Mouse (Mus musculus) C2C12 (cell line): ENCODE measurements around the gene Rai14. TPM values are rescaled to one million over a fixed set of nuclear protein-coding genes. Genes with fewer than 3 reads are reported as not detected.
A peak's percentile ranks its signal among the peaks of the same experiment; 100 is the strongest.

Experiments
- H3K27me3 ChIP-seq: one replicate; pipeline ENCODE4 v1.6.1; 2011; ENCODE audit not compliant: control insufficient read depth, insufficient read depth, insufficient read length
- H3K36me3 ChIP-seq: one replicate; pipeline ENCODE4 v1.6.1; 2011; ENCODE audit not compliant: control insufficient read depth, insufficient read depth
- H3K4me3 ChIP-seq: one replicate; pipeline ENCODE4 v1.5.1; 2011; ENCODE audit warnings: mild to moderate bottlenecking, control low read depth; ENCODE audit not compliant: poor library complexity, insufficient read depth, severe bottlenecking
- H3K79me2 ChIP-seq: one replicate; pipeline ENCODE4 v1.6.1; 2011; ENCODE audit not compliant: control insufficient read depth, insufficient read depth
- H3K79me3 ChIP-seq: one replicate; pipeline ENCODE4 v1.6.1; 2011; ENCODE audit warnings: low read depth, control low read depth
- H3ac ChIP-seq: one replicate; pipeline ENCODE3; 2011; ENCODE audit warnings: low read depth; ENCODE audit not compliant: control insufficient read depth, insufficient read length
- CEBPB ChIP-seq: IDR thresholded peaks from one replicate; pipeline ENCODE4 v1.6.1; 2011; ENCODE audit warnings: low read depth, mild to moderate bottlenecking, control low read depth, moderate library complexity
- CTCF ChIP-seq: IDR thresholded peaks from one replicate; pipeline ENCODE4 v1.5.1; 2011; ENCODE audit not compliant: control insufficient read depth, insufficient read depth, insufficient read length
- FOSL1 ChIP-seq: IDR thresholded peaks from one replicate; pipeline ENCODE4 v1.8.0; 2011; ENCODE audit warnings: mild to moderate bottlenecking, low read length; ENCODE audit not compliant: poor library complexity, insufficient read depth, severe bottlenecking
- MAX ChIP-seq: IDR thresholded peaks from one replicate; pipeline ENCODE4 v1.6.1; 2011; ENCODE audit warnings: mild to moderate bottlenecking, control low read depth
- MYOD1 ChIP-seq: IDR thresholded peaks from one replicate; pipeline ENCODE4 v1.6.1; 2011; ENCODE audit warnings: low read depth; ENCODE audit not compliant: control insufficient read depth, insufficient read length
- MYOG ChIP-seq: IDR thresholded peaks from one replicate; pipeline ENCODE4 v1.6.1; 2011; ENCODE audit not compliant: control insufficient read depth, insufficient read length; ENCODE audit errors: extremely low read depth
- USF1 ChIP-seq: IDR thresholded peaks from one replicate; pipeline ENCODE4 v1.6.1; 2011; ENCODE audit warnings: low read depth, mild to moderate bottlenecking, control low read depth, moderate library complexity
- polyA plus RNA-seq: library from polyadenylated mRNA; unstranded; fragments of >200 nt; fragmentation: generic; extraction: Trizol; gene quantifications from one replicate; pipeline ENCODE4 v1.2.1, GENCODE M21; 2012; ENCODE audit warnings: missing spikeins

Rai14 gene
- polyA plus RNA-seq, 1 experiment, result 55.1 TPM

DNA sequence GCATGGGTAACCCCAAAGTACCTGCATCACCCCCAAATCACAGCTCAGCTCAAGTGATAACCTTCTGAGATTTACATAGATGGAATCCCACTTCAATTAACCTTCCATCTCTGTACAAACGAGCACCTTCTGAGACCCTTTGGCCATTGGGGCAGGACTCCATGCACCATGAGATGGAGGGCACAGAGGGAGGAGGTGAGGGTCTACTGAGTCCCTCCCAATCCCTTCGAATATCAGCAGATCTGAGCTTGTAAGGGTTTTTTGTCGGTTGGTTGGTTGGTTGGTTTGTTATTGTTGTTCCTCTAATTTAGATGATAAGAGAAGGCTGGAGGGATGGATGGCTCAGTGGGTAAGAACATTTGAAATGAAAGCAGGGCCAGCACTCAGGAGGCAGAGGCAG, 5.1 kb upstream of the Rai14 start:
- no peaks in the 10 kb centered on the region for H3K79me3 ChIP-seq
- H3K36me3 ChIP-seq, result no peaks in the 10 kb centered on the region
- H3ac ChIP-seq, result no peak overlapping the region
- TF ChIP-seq CEBPB (no peak), USF1 (no peak), FOSL1 (no peak), MYOG (no peak), MAX (no peak), CTCF (no peak), MYOD1 (no peak)
- H3K4me3 ChIP-seq, result no peak overlapping the region
- no peaks in the 10 kb centered on the region for H3K79me2 ChIP-seq
- H3K27me3 ChIP-seq, result no peaks in the 10 kb centered on the region

GRCm38 (mm10) chr15:10718763-10719162, 4.3 kb upstream of the Rai14 start:
- no peaks in the 10 kb centered on the region for H3K36me3 ChIP-seq
- TF ChIP-seq CEBPB, result no peak
- TF ChIP-seq CTCF, result no peak
- H3K27me3 ChIP-seq, result no peaks in the 10 kb centered on the region

DNA sequence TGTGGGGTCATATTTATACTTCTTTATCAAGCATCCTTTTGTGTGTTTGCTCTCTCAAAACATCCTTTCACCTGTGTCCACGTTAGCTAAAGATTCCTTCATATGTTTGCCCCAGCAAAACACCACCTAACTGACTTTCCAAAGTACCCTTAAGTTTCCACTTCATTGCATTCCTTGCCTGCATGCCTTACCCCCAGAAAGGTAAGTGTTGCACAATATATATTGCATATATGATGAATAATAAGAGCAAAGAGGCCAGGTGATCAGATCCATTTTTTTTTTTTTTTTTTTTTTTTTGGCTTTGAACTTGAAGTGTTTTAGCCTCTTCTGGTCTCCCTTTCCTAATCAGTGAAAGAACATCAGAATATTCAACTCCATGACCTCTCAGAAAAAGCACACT, 2.9 kb upstream of the Rai14 start:
- Histone ChIP-seq H3K27me3 (no peaks in the 10 kb centered on the region), H3K4me3 (no peak overlapping the region), H3K36me3 (peaks cover 2% of the 10 kb centered on the region), H3K79me3 (peaks cover 15% of the 10 kb centered on the region), H3ac (no peak overlapping the region), H3K79me2 (peaks cover 18% of the 10 kb centered on the region)
- no peak for TF ChIP-seq MAX

More at GRCm38 (mm10) chr15:10718763-10719162, 4.3 kb upstream of the Rai14 start:
- no peak overlapping the region for H3ac ChIP-seq
- H3K4me3 ChIP-seq, result no peak overlapping the region
- peaks cover under 1% of the 10 kb centered on the region for H3K79me3 ChIP-seq
- H3K79me2 ChIP-seq, result peaks cover 3% of the 10 kb centered on the region

DNA sequence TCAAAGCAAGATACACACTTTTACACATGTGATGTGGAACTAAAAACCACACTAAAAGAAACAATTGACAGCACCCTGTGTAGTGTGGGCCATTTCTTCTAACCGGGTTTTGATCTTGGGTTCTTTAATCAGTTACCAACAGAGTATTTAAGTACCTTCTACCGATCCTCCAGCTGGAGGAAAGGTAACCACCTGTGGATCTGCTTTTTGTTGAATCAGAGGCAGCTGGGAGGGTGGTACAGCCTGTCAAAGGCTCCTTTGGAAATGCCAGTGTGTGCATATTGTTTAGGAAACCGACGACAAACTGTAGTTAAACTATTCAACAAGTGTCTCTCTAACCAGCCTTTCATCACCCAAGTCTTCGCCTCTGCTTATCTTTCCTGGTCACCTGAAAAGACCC, 1.5 kb upstream of the Rai14 start:
- Histone ChIP-seq H3K79me3 (peaks cover 28% of the 10 kb centered on the region), H3K27me3 (no peaks in the 10 kb centered on the region), H3K79me2 (peaks cover 31% of the 10 kb centered on the region), H3K36me3 (peaks cover 15% of the 10 kb centered on the region), H3K4me3 (no peak overlapping the region), H3ac (no peak overlapping the region)
- TF ChIP-seq MAX (no peak), CEBPB (no peak), MYOD1 (no peak), CTCF (no peak), MYOG (no peak), USF1 (no peak), FOSL1 (no peak)

DNA sequence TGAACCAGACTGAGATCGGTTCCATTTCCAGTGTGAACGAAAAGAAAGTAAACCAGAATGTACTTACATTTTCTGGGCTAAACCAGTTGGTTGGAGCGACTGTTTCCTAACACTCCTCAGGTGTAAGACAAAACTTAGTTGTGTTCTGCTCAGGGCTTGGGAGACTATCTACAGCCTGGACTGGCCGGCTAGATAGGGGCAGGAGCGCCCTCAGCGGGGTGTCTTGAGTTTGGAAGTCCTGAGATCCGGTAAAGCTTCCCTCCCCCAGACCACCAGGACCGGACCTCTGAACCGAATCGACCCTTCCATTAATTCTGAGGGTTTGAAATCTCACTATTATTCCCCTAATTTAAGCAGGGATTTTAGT, 698 bp upstream of the Rai14 start:
- Histone ChIP-seq H3K27me3 (no peaks in the 10 kb centered on the region), H3K4me3 (peak overlapping the region; percentile 96), H3K79me3 (peaks cover 36% of the 10 kb centered on the region), H3ac (no peak overlapping the region), H3K79me2 (peaks cover 40% of the 10 kb centered on the region), H3K36me3 (peaks cover 22% of the 10 kb centered on the region)
- TF ChIP-seq MYOD1, result no peak
- no peak for TF ChIP-seq CEBPB
- TF ChIP-seq CTCF, result no peak
- TF ChIP-seq FOSL1, result no peak
- no peak for TF ChIP-seq USF1

GRCm38 (mm10) chr15:10713626-10714316, 653 bp downstream of the Rai14 start:
- no peaks in the 10 kb centered on the region for H3K27me3 ChIP-seq
- TF ChIP-seq MYOG, result no peak
- TF ChIP-seq USF1, result no peak
- no peak for TF ChIP-seq FOSL1
- TF ChIP-seq CTCF, result no peak
- TF ChIP-seq MAX, result no peak
- TF ChIP-seq CEBPB, result no peak
- H3K36me3 ChIP-seq, result peaks cover 34% of the 10 kb centered on the region
- peak overlapping the region; percentile 96 for H3K4me3 ChIP-seq
- H3K79me3 ChIP-seq, result peaks cover 50% of the 10 kb centered on the region
- peak overlapping the region; percentile 97 for H3ac ChIP-seq
- H3K79me2 ChIP-seq, result peaks cover 53% of the 10 kb centered on the region
